Mouse (Mus musculus) myocyte (in vitro differentiated cells): ENCODE measurements around the gene Wdr83.

Experiments
- POLR2AphosphoS2 ChIP-seq: IDR thresholded peaks from one replicate; pipeline ENCODE4 v1.6.1; 2011; ENCODE audit warnings: low read depth, control low read depth; ENCODE audit not compliant: insufficient read length
- TCF12 ChIP-seq: IDR thresholded peaks from one replicate; pipeline ENCODE4 v1.6.1; 2011; ENCODE audit warnings: mild to moderate bottlenecking, control low read depth; ENCODE audit not compliant: poor library complexity, insufficient read depth, severe bottlenecking

- TF ChIP-seq POLR2AphosphoS2 (no peak), TCF12 (no peak)
These were observed 432 bp downstream of the Wdr83 start, which contains the start of gene Wdr83os for GRCm38 (mm10) chr8:85080532-85081215.
